Mouse (Mus musculus): Measurements from ENCODE around the gene Fgf11.

Fgf11 gene

GRCm38 (mm10) chr11:69816520-69816919 lies 14.9 kb upstream of the Fgf11 start:
- DNase-seq (ENCODE audit: low spot score in 2 of 2): no peak

- DNase-seq (ENCODE audit: low spot score in 2 of 2): no peak
Observed at GRCm38 (mm10) chr11:69815155-69815554, 13.5 kb upstream of the Fgf11 start, which contains the start of gene Gm39566. Gene Gm39566 (minus strand): TSS chr11:69815298.

GRCm38 (mm10) chr11:69810280-69810679 lies 8.6 kb upstream of the Fgf11 start:
- no peak for DNase-seq (ENCODE audit: low spot score in 2 of 2)

- no peak for DNase-seq (ENCODE audit: low spot score in 2 of 2)
Observed at GRCm38 (mm10) chr11:69807641-69808040, 6.0 kb upstream of the Fgf11 start.

GRCm38 (mm10) chr11:69806378-69806777 lies 4.7 kb upstream of the Fgf11 start:
- DNase-seq (ENCODE audit: low spot score in 2 of 2): no peak

GRCm38 (mm10) chr11:69804972-69805909 lies 3.6 kb upstream of the Fgf11 start, which contains the start of gene Tmem102:
Gene Tmem102 (minus strand): TSS chr11:69805624.
- DNase-seq (ENCODE audit: low spot score in 2 of 2): no peak

GRCm38 (mm10) chr11:69804652-69804940 lies 2.9 kb upstream of the Fgf11 start:
- DNase-seq (ENCODE audit: low spot score in 2 of 2): no peak

- DNase-seq (ENCODE audit: low spot score in 2 of 2): peak; percentile 48 to 63
Observed at GRCm38 (mm10) chr11:69803786-69804651, 2.4 kb upstream of the Fgf11 start.

- DNase-seq (ENCODE audit: low spot score in 2 of 2): no peak
Observed at GRCm38 (mm10) chr11:69803328-69803727, 1.7 kb upstream of the Fgf11 start.

- DNase-seq (ENCODE audit: low spot score in 2 of 2): no peak
Observed at GRCm38 (mm10) chr11:69802648-69803105, 1.0 kb upstream of the Fgf11 start.

GRCm38 (mm10) chr11:69800392-69801197 lies 1.1 kb downstream of the Fgf11 start:
- DNase-seq (ENCODE audit: low spot score in 2 of 2): no peak

GRCm38 (mm10) chr11:69800138-69800391 lies 1.6 kb downstream of the Fgf11 start:
- DNase-seq (ENCODE audit: low spot score in 2 of 2): no peak

- DNase-seq (ENCODE audit: low spot score in 2 of 2): peak in 1 of 2 experiments; percentile 51
Observed at GRCm38 (mm10) chr11:69799394-69800137, 2.1 kb downstream of the Fgf11 start.

GRCm38 (mm10) chr11:69797924-69798323 lies 3.7 kb downstream of the Fgf11 start:
- no peak for DNase-seq (ENCODE audit: low spot score in 2 of 2)

- no peak for DNase-seq (ENCODE audit: low spot score in 2 of 2)
Observed at GRCm38 (mm10) chr11:69795983-69796435, 5.6 kb downstream of the Fgf11 start.

- DNase-seq (ENCODE audit: low spot score in 2 of 2): peak; percentile 87 to 89
Observed at GRCm38 (mm10) chr11:69795168-69795982, 6.3 kb downstream of the Fgf11 start, which contains the start of gene Chrnb1. Gene Chrnb1 (minus strand): TSS chr11:69795943.

- DNase-seq (ENCODE audit: low spot score in 2 of 2): no peak
Observed at GRCm38 (mm10) chr11:69793429-69793828, 8.2 kb downstream of the Fgf11 start.

- DNase-seq (ENCODE audit: low spot score in 2 of 2): no peak
Observed at GRCm38 (mm10) chr11:69791420-69791819, 10.2 kb downstream of the Fgf11 start.

GRCm38 (mm10) chr11:69789431-69789830 lies 12.2 kb downstream of the Fgf11 start:
- no peak for DNase-seq (ENCODE audit: low spot score in 2 of 2)

- DNase-seq (ENCODE audit: low spot score in 2 of 2): no peak
Observed at GRCm38 (mm10) chr11:69787306-69787705, 14.4 kb downstream of the Fgf11 start.
